Mouse (Mus musculus) neural tube, embryonic 15.5 days (tissue): Measurements from ENCODE around the gene Ackr3. TPM values are rescaled to one million over a fixed set of nuclear protein-coding genes. Genes with fewer than 3 reads are reported as not detected.

ENCODE experiments used
- ATAC-seq: fragments of 200-750 bp; cut with Nextera tagmentation; 2 replicates; pipeline ENCODE4 v1.8.0; 2017; ENCODE audit warnings: mild to moderate bottlenecking, moderate TSS enrichment, moderate library complexity; ENCODE audit not compliant: low FRiP score
- H3K27ac ChIP-seq: fragments of 300-500 bp; sonication (generic); replicated peaks from 2 replicates; pipeline ENCODE4 v1.5.1; 2015; ENCODE audit warnings: mild to moderate bottlenecking, inconsistent platforms
- H3K27me3 ChIP-seq: fragments of 300-500 bp; sonication (generic); replicated peaks from 2 replicates; pipeline ENCODE4 v1.6.1; 2015; ENCODE audit warnings: inconsistent platforms
- H3K36me3 ChIP-seq: fragments of 300-500 bp; sonication (generic); 2 replicates; pipeline ENCODE4 v1.6.1; 2015; ENCODE audit warnings: inconsistent platforms
- H3K4me1 ChIP-seq: fragments of 300-500 bp; sonication (generic); 2 replicates; pipeline ENCODE4 v1.6.1; 2015; ENCODE audit warnings: inconsistent platforms
- H3K4me2 ChIP-seq: fragments of 300-500 bp; sonication (generic); 2 replicates; pipeline ENCODE4 v1.6.1; 2015; ENCODE audit warnings: inconsistent platforms, mild to moderate bottlenecking, moderate library complexity
- H3K4me3 ChIP-seq: fragments of 300-500 bp; sonication (generic); replicated peaks from 2 replicates; pipeline ENCODE4 v1.5.1; 2015; ENCODE audit warnings: mild to moderate bottlenecking, inconsistent platforms
- H3K9ac ChIP-seq: fragments of 300-500 bp; sonication (generic); replicated peaks from 2 replicates; pipeline ENCODE4 v1.6.1; 2015; ENCODE audit warnings: mild to moderate bottlenecking, inconsistent platforms
- H3K9me3 ChIP-seq: fragments of 300-500 bp; sonication (generic); replicated peaks from 2 replicates; pipeline ENCODE4 v1.6.1; 2016; ENCODE audit warnings: inconsistent platforms
- WGBS: fragments of 180-500 bp; shearing (Covaris S2); methylation state at CpG from one replicate; pipeline ENCODE4 v1.1.7; 2015; ENCODE audit warnings: mixed read lengths; 5-methylcytosine and 5-hydroxymethylcytosine counted together
- polyA plus RNA-seq: library from polyadenylated mRNA; unstranded; fragments of >200 nt; fragmentation: Nextera tagmentation; extraction: Ambion mirVana; gene quantifications from 2 replicates; pipeline ENCODE4 v1.2.1, GENCODE M21; 2015

The Ackr3 gene
- polyA plus RNA-seq, 1 experiment from 2014 or later, result 7.5 TPM

DNA sequence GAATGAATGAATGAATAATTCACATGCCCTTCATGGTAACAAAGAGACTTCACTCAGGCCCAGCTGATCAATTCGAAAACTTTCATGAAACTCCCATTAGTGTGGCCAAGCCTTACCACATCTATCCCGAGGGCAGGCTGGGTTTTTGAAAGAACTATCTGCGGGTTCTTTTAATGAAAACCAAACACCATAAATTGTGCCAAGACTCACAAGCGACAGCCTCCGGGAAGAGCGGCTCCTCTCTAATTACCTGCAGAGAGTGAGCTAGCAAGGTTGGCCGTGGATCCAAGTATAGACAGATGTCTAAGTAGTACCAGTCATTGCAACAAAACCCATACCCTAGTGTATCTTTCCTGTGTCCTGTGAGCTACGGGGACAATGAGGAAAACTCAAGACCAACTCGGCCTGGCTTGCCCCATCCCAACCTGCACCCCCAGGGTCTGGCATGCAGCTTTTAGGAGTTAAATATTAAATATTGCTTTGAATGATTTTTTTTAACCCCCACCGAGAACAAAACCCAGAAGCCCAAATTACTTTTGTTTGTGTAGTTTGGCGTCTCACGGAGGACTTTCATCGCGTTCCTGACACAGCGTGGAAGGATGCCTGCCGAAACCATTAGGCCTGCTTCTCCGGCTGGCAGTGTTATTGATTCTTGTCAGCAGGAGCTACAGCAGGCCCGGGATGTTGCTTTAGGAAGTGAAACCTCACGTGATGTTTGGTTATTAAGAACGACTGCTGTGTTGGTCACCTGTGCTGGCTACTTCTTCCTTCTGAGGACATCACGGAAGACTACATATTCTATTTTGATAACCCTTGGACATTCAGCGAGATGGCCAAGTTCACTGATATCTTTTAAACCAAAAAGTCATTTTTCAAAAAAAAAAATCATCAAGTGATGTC lies 28.1 kb downstream of the Ackr3 start:
- 61% methylated on average over 22 of the region's 22 CpGs for WGBS

GRCm38 (mm10) chr1:90232491-90232885 lies 28.7 kb downstream of the Ackr3 start:
- Histone ChIP-seq H3K9me3 (no peaks in the 10 kb centered on the region), H3K27ac (no peak overlapping the region), H3K27me3 (no peaks in the 10 kb centered on the region), H3K4me3 (no peak overlapping the region), H3K4me1 (peaks cover 35% of the 10 kb centered on the region), H3K9ac (no peak overlapping the region), H3K36me3 (no peaks in the 10 kb centered on the region), H3K4me2 (no peak overlapping the region)
- no peak for ATAC-seq

More for the DNA sequence above, 28.1 kb downstream of the Ackr3 start:
- no peak for ATAC-seq
- no peaks in the 10 kb centered on the region for H3K36me3 ChIP-seq
- H3K4me2 ChIP-seq, result no peak overlapping the region
- no peak overlapping the region for H3K27ac ChIP-seq
- H3K4me1 ChIP-seq, result peaks cover 36% of the 10 kb centered on the region
- H3K27me3 ChIP-seq, result no peaks in the 10 kb centered on the region
- H3K4me3 ChIP-seq, result no peak overlapping the region
- no peak overlapping the region for H3K9ac ChIP-seq
- no peaks in the 10 kb centered on the region for H3K9me3 ChIP-seq

DNA sequence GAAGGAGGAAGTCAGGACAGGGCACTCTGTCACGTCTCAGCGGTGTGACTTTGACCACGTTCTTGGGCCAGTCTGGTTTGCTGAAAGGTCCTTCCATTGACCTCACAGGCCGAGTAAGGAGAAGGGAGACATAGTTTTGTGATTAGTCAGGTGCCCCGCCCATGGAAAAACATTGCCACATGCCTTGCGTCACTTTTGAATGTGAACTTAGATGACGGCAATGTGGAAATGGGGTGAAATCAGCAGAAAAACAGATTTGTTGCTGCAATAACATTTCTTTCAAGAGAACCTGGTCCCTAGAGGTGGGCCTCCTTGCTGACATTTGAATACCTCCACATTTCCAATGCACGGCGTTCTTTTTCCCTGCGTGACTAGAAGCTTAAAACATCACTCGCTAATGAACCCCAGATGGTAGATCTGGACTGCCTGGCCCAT lies 30.9 kb downstream of the Ackr3 start:
- Histone ChIP-seq H3K27ac (no peak overlapping the region), H3K4me3 (no peak overlapping the region), H3K27me3 (no peaks in the 10 kb centered on the region), H3K36me3 (no peaks in the 10 kb centered on the region), H3K4me2 (no peak overlapping the region), H3K4me1 (peaks cover 19% of the 10 kb centered on the region), H3K9me3 (no peaks in the 10 kb centered on the region), H3K9ac (no peak overlapping the region)
- no peak for ATAC-seq
- 83% methylated on average over 11 of the region's 11 CpGs for WGBS

DNA sequence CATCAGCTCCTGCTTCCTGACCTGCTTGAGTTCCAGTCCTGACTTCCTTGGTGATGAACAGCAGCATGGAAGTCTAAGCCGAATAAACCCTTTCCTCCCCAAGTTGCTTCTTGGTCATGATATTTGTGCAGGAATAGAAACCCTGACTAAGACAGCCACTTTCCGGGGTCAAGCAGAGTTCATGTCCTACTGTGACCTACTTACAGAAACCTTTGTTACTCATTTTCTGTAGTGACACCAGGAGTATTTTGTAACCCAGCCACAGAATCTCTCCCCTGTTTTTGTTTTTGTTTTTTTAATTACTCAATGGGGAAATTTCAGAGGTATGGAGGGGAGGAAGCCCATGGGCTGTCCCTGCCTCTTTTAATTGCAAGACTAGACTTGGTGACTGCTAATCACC lies 32.9 kb downstream of the Ackr3 start:
- Histone ChIP-seq H3K4me3 (no peak overlapping the region), H3K9ac (no peak overlapping the region), H3K36me3 (no peaks in the 10 kb centered on the region), H3K4me2 (no peak overlapping the region), H3K27ac (no peak overlapping the region), H3K4me1 (peaks cover 13% of the 10 kb centered on the region), H3K9me3 (no peaks in the 10 kb centered on the region), H3K27me3 (no peaks in the 10 kb centered on the region)
- no peak for ATAC-seq
- WGBS, result 85% methylated on average over 2 of the region's 2 CpGs

- Histone ChIP-seq H3K9me3 (no peaks in the 10 kb centered on the region), H3K36me3 (no peaks in the 10 kb centered on the region), H3K4me2 (no peak overlapping the region), H3K4me1 (peaks cover 8% of the 10 kb centered on the region), H3K9ac (no peak overlapping the region), H3K27ac (no peak overlapping the region), H3K4me3 (no peak overlapping the region), H3K27me3 (no peaks in the 10 kb centered on the region)
- ATAC-seq, result no peak
- WGBS, result 82% methylated on average over 9 of the region's 9 CpGs
Measured at GRCm38 (mm10) chr1:90238095-90238888, 34.5 kb downstream of the Ackr3 start.

- Histone ChIP-seq H3K36me3 (no peaks in the 10 kb centered on the region), H3K4me2 (no peak overlapping the region), H3K4me3 (no peak overlapping the region), H3K9ac (no peak overlapping the region), H3K9me3 (no peaks in the 10 kb centered on the region), H3K27ac (no peak overlapping the region), H3K27me3 (no peaks in the 10 kb centered on the region), H3K4me1 (peaks cover 6% of the 10 kb centered on the region; the same call in 1 of the 2 replicates)
- no peak for ATAC-seq
- 90% methylated on average over 16 of the region's 16 CpGs for WGBS
Measured at GRCm38 (mm10) chr1:90239336-90240225, 35.8 kb downstream of the Ackr3 start.

DNA sequence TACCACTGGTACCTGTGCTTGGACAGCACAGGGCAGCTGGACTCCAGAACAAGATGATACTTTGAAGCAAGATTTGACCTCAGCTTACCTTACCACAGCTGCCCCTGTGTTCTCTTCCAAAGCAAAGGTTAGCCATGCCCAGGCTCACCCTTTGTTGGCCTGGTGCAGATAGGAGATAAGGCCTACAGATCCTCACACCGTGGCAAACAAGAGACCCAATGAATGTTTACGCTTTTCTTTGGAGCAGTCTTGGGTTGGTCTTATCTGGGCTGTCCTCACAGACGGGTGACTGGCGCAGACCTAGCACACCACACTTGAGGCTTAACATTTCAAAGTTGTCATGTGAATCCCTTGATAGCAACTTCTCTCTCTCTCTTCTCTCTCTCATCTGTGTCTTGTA lies 36.5 kb downstream of the Ackr3 start:
- ATAC-seq, result no peak
- H3K9me3 ChIP-seq, result no peaks in the 10 kb centered on the region
- WGBS, result 93% methylated on average over 4 of the region's 4 CpGs
- no peak overlapping the region for H3K9ac ChIP-seq
- H3K4me1 ChIP-seq, result 0 out of 2 replicates have a peak, but pooled peaks cover under 1% of the 10 kb centered on the region
- no peaks in the 10 kb centered on the region for H3K36me3 ChIP-seq
- no peak overlapping the region for H3K27ac ChIP-seq
- no peak overlapping the region for H3K4me2 ChIP-seq
- no peak overlapping the region for H3K4me3 ChIP-seq
- no peaks in the 10 kb centered on the region for H3K27me3 ChIP-seq

DNA sequence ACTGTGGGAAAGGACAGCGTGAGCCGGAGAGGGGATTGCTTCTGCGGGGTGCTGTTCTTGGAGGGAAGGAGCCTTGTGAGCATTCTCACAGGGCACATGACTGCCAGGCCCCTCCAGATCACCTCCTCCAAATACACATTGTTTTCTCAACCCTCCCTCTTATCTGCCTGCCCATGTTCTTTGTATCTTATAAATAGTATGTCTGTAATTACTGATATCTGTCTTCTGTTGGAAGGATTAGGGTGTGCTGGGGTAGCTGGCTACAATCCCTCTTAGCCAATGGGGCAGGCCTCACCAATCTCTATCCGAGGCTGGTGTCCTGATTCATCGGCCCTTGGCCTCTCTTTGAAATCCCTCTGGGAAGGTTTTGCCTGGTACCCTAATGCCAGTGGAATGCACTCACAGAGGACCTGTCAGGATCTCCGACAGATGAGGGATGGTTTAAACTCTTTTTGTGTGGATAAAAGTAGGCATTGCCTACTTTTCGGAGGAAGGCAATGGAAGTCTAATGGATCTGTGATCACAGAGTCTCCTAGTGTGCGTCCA lies 38.7 kb downstream of the Ackr3 start:
- ATAC-seq, result no peak
- no peak overlapping the region for H3K4me3 ChIP-seq
- H3K27me3 ChIP-seq, result no peaks in the 10 kb centered on the region
- no peaks in the 10 kb centered on the region for H3K4me1 ChIP-seq
- H3K9me3 ChIP-seq, result no peaks in the 10 kb centered on the region
- H3K36me3 ChIP-seq, result no peaks in the 10 kb centered on the region
- H3K4me2 ChIP-seq, result no peak overlapping the region
- WGBS, result 84% methylated on average over 8 of the region's 8 CpGs
- H3K9ac ChIP-seq, result no peak overlapping the region
- H3K27ac ChIP-seq, result no peak overlapping the region

- no peaks in the 10 kb centered on the region for H3K27me3 ChIP-seq
- 0 out of 2 replicates have a peak, but pooled peaks cover under 1% of the 10 kb centered on the region for H3K4me1 ChIP-seq
- H3K36me3 ChIP-seq, result no peaks in the 10 kb centered on the region
- H3K4me2 ChIP-seq, result no peak overlapping the region
- no peak for ATAC-seq
- H3K9me3 ChIP-seq, result no peaks in the 10 kb centered on the region
- 88% methylated on average over 1 of the region's 1 CpGs for WGBS
- no peak overlapping the region for H3K27ac ChIP-seq
- no peak overlapping the region for H3K4me3 ChIP-seq
- no peak overlapping the region for H3K9ac ChIP-seq
Measured at GRCm38 (mm10) chr1:90244537-90244936, 40.8 kb downstream of the Ackr3 start.

GRCm38 (mm10) chr1:90245533-90245932 lies 41.8 kb downstream of the Ackr3 start:
- no peaks in the 10 kb centered on the region for H3K27me3 ChIP-seq
- H3K4me1 ChIP-seq, result 0 out of 2 replicates have a peak, but pooled peaks cover 5% of the 10 kb centered on the region
- H3K4me2 ChIP-seq, result no peak overlapping the region
- H3K4me3 ChIP-seq, result no peak overlapping the region
- 86% methylated on average over 7 of the region's 7 CpGs for WGBS
- no peak for ATAC-seq
- no peak overlapping the region for H3K27ac ChIP-seq
- no peaks in the 10 kb centered on the region for H3K36me3 ChIP-seq
- no peak overlapping the region for H3K9ac ChIP-seq
- no peaks in the 10 kb centered on the region for H3K9me3 ChIP-seq

DNA sequence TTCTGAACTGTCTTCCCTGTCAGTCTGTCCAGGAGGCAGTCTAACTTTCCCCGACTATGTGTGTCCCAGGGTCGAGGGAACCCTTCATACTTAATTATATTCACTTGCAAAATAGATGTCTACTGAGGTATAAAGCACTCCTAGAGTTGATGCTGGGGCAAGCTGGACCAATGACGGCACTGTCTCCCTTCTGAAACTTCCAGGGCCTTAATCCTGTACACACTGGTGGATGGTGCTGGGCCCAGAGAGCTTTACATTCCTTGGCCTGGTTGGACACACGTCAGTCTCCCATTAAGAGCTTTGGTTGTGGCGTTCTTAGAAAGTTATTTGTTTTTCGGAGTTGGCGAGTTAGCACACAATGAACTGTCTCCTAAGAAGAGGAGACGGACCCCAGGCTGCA lies 42.3 kb downstream of the Ackr3 start:
- Histone ChIP-seq H3K4me1 (0 out of 2 replicates have a peak, but pooled peaks cover 5% of the 10 kb centered on the region), H3K4me3 (no peak overlapping the region), H3K4me2 (no peak overlapping the region), H3K27ac (no peak overlapping the region), H3K9ac (no peak overlapping the region), H3K9me3 (no peaks in the 10 kb centered on the region), H3K36me3 (no peaks in the 10 kb centered on the region), H3K27me3 (no peaks in the 10 kb centered on the region)
- whole genome bisulfite sequencing, result 49% methylated on average over 8 of the region's 8 CpGs
- ATAC-seq, result no peak
